Mouse (Mus musculus) ovary, postnatal 14 days (tissue): ENCODE data around the gene Raver2.

Experiments
- DNase-seq: peaks from one replicate; pipeline ENCODE4 v3.0.0; 2022; ENCODE audit warnings: low spot score

Raver2 gene

GRCm38 (mm10) chr4:101174916-101175625 is 106.3 kb downstream of the Raver2 start:
- DNase-seq = no peak

GRCm38 (mm10) chr4:101176123-101176522 is 107.3 kb downstream of the Raver2 start:
- no peak for DNase-seq

GRCm38 (mm10) chr4:101177796-101178195 is 109.0 kb downstream of the Raver2 start:
- no peak for DNase-seq

- DNase-seq = no peak
Observed at GRCm38 (mm10) chr4:101179076-101179475, 110.3 kb downstream of the Raver2 start.

GRCm38 (mm10) chr4:101179836-101180235 is 111.1 kb downstream of the Raver2 start:
- DNase-seq = no peak

- DNase-seq = no peak
Observed at GRCm38 (mm10) chr4:101180681-101181080, 111.9 kb downstream of the Raver2 start.

- no peak for DNase-seq
Observed at GRCm38 (mm10) chr4:101182603-101183011, 113.8 kb downstream of the Raver2 start.

GRCm38 (mm10) chr4:101185216-101185615 is 116.4 kb downstream of the Raver2 start:
- DNase-seq = no peak

GRCm38 (mm10) chr4:101186591-101186990 is 117.8 kb downstream of the Raver2 start:
- no peak for DNase-seq

GRCm38 (mm10) chr4:101187381-101187780 is 118.6 kb downstream of the Raver2 start:
- no peak for DNase-seq

- DNase-seq = no peak
Observed at GRCm38 (mm10) chr4:101192241-101192976, 123.6 kb downstream of the Raver2 start.

- no peak for DNase-seq
Observed at GRCm38 (mm10) chr4:101194170-101194569, 125.4 kb downstream of the Raver2 start.

- no peak for DNase-seq
Observed at GRCm38 (mm10) chr4:101196407-101196806, 127.6 kb downstream of the Raver2 start.

GRCm38 (mm10) chr4:101197421-101198170 is 128.8 kb downstream of the Raver2 start:
- no peak for DNase-seq

- DNase-seq = peak; percentile 18
Observed at GRCm38 (mm10) chr4:101198333-101198732, 129.6 kb downstream of the Raver2 start.

GRCm38 (mm10) chr4:101199433-101200081 is 130.8 kb downstream of the Raver2 start:
- no peak for DNase-seq
